Mouse (Mus musculus): ENCODE results near the gene Auts2. TPM values are rescaled to one million over a fixed set of nuclear protein-coding genes. Genes with fewer than 3 reads are reported as not detected.

Auts2 gene
- polyA plus RNA-seq, 2 experiments, result 38.3 to 50.8 TPM

DNA sequence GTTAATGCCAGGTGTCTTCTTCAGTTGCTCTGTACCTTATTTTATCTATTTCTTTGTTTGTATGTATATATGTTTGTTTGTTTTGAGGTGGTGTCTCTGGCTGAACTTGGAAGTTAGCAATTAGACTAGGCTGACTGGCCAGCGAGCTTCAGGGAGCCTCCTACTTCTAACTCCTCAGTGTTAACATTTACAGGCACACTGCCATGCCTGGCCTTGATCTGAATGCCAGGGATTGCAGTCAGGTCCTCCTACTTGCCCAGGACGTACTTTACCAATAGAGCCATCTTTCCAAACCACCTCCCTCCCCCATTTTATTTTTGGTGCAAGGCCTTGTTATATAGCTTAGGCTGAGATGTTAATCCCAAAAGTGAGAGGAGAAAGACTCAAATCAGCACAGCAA is 1122.7 kb downstream of the Auts2 start:
- DNase-seq (ENCODE audit: low spot score) (no peak), ATAC-seq (ENCODE audit: low FRiP score, low read depth) (no peak)
- H3K4me1 ChIP-seq (ENCODE audit: control insufficient read depth, insufficient read depth, low read length), result no peaks in the 10 kb centered on the region
- H3K9me3 ChIP-seq (ENCODE audit: control insufficient read depth, low read length), result 0 out of 2 replicates have a peak, but pooled peaks cover 4% of the 10 kb centered on the region
- no peak overlapping the region for H3K4me3 ChIP-seq (replicated peaks; ENCODE audit: low read length)
- H3K27me3 ChIP-seq (ENCODE audit: control insufficient read depth, insufficient read depth, low read length), result no peaks in the 10 kb centered on the region
- no peak overlapping the region for H3K9ac ChIP-seq (ENCODE audit: low read depth, low read length, severe bottlenecking)
- H3K27ac ChIP-seq (replicated peaks; ENCODE audit: low read depth, low read length), result no peak overlapping the region
- no peak for TF ChIP-seq POLR2A (IDR thresholded peaks at IDR 0.05; ENCODE audit: borderline replicate concordance, extremely low read depth, insufficient read depth, insufficient read length)
- H3K4me2 ChIP-seq (replicated peaks; ENCODE audit: low read depth, low read length, severe bottlenecking), result no peak overlapping the region
- 78% methylated on average over 2 of the region's 2 CpGs for WGBS
- no peaks in the 10 kb centered on the region for H3K36me3 ChIP-seq (ENCODE audit: control insufficient read depth, insufficient read depth, low read length)

DNA sequence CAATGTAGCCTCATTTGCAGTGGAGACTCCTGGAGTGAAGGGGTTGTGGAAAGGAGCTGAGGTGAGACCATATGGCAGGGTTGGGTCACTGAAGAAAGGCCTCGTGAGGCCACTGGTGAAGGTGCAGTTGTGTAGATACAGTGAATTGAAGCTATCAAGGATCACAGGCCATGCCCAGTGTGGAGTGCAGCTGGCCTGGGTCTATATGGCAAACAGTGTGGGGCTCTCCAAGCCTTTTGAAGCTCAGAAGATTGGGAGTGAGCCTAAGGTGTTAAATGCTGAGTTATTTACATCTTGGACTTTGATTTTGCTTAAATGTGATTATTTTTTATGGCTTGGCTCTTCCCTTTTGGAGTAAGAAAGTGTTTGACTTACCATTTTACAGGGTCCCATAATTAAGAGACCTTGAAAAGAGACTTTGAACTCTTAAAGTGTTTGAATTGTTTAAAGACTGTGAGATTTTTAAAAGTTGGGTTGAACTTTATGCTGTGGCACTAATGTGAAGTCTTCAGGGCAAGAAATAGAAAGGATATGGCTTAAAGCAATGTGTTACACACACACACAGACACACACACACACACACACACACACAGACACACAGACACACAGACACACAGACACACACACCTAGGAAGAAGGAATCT is 1127.1 kb downstream of the Auts2 start:
- H3K9me3 ChIP-seq (ENCODE audit: control insufficient read depth, low read length), result no peaks in the 10 kb centered on the region
- H3K4me2 ChIP-seq (replicated peaks; ENCODE audit: low read depth, low read length, severe bottlenecking), result no peak overlapping the region
- no peaks in the 10 kb centered on the region for H3K4me1 ChIP-seq (ENCODE audit: control insufficient read depth, insufficient read depth, low read length)
- H3K27me3 ChIP-seq (ENCODE audit: control insufficient read depth, insufficient read depth, low read length), result no peaks in the 10 kb centered on the region
- no peak overlapping the region for H3K9ac ChIP-seq (ENCODE audit: low read depth, low read length, severe bottlenecking)
- no peak overlapping the region for H3K27ac ChIP-seq (replicated peaks; ENCODE audit: low read depth, low read length)
- 53% methylated on average over 1 of the region's 1 CpGs for WGBS
- H3K4me3 ChIP-seq (replicated peaks; ENCODE audit: low read length), result no peak overlapping the region
- H3K36me3 ChIP-seq (ENCODE audit: control insufficient read depth, insufficient read depth, low read length), result no peaks in the 10 kb centered on the region
- TF ChIP-seq POLR2A (IDR thresholded peaks at IDR 0.05; ENCODE audit: borderline replicate concordance, extremely low read depth, insufficient read depth, insufficient read length), result no peak
- ATAC-seq (ENCODE audit: low FRiP score, low read depth) (no peak), DNase-seq (ENCODE audit: low spot score) (no peak)

DNA sequence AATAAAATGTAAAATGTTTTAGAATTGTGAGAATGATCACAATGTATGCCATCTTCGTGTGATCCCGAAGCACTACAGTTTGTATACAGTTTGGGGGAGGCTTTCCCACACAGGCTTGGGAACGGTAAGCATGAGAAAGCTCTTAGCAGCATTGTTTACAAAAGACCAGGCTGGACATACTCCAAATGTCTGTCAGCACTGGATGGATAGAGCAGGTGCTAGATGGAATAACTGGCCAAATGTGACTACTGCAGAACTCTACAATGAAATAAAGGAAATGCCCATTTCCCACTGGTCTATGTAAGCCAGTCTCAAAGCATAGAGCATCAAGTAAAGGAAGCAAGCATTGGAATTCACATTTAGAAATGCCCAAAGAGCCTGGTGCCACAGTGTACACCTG is 1144.9 kb downstream of the Auts2 start:
- Histone ChIP-seq H3K4me2 (replicated peaks; ENCODE audit: low read depth, low read length, severe bottlenecking) (no peak overlapping the region), H3K4me3 (replicated peaks; ENCODE audit: low read length) (no peak overlapping the region), H3K27ac (replicated peaks; ENCODE audit: low read depth, low read length) (no peak overlapping the region), H3K27me3 (ENCODE audit: control insufficient read depth, insufficient read depth, low read length) (no peaks in the 10 kb centered on the region), H3K36me3 (ENCODE audit: control insufficient read depth, insufficient read depth, low read length) (no peaks in the 10 kb centered on the region), H3K4me1 (ENCODE audit: control insufficient read depth, insufficient read depth, low read length) (no peaks in the 10 kb centered on the region), H3K9me3 (ENCODE audit: control insufficient read depth, low read length) (no peaks in the 10 kb centered on the region), H3K9ac (ENCODE audit: low read depth, low read length, severe bottlenecking) (no peak overlapping the region)
- ATAC-seq (ENCODE audit: low FRiP score, low read depth) (no peak), DNase-seq (ENCODE audit: low spot score) (no peak)
- no peak for TF ChIP-seq POLR2A (IDR thresholded peaks at IDR 0.05; ENCODE audit: borderline replicate concordance, extremely low read depth, insufficient read depth, insufficient read length)
- 78% methylated on average over 3 of the region's 3 CpGs for WGBS

DNA sequence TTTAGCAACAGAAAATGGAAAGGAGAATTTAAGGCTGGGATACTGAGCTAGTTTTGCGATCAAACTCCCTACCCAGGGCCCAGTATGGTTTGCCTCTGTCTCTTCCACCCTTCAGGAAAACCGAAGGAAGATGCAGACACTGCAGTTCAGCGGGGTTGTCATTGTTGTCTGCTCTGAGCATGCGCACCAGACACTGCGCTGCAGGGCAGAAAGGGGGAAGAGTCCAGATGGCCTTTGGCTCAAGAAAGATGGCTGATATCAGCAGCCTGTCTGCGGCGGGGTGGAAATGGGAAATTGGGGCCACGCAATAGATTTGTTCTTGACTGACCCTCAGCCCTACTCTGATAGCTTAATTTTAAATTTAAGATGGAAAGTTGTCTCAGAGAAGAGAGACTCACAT is 1147.4 kb downstream of the Auts2 start:
- Histone ChIP-seq H3K27me3 (ENCODE audit: control insufficient read depth, insufficient read depth, low read length) (no peaks in the 10 kb centered on the region), H3K27ac (replicated peaks; ENCODE audit: low read depth, low read length) (no peak overlapping the region), H3K4me1 (ENCODE audit: control insufficient read depth, insufficient read depth, low read length) (no peaks in the 10 kb centered on the region), H3K4me2 (replicated peaks; ENCODE audit: low read depth, low read length, severe bottlenecking) (no peak overlapping the region), H3K9me3 (ENCODE audit: control insufficient read depth, low read length) (no peaks in the 10 kb centered on the region), H3K36me3 (ENCODE audit: control insufficient read depth, insufficient read depth, low read length) (no peaks in the 10 kb centered on the region), H3K9ac (ENCODE audit: low read depth, low read length, severe bottlenecking) (no peak overlapping the region), H3K4me3 (replicated peaks; ENCODE audit: low read length) (no peak overlapping the region)
- no peak for TF ChIP-seq POLR2A (IDR thresholded peaks at IDR 0.05; ENCODE audit: borderline replicate concordance, extremely low read depth, insufficient read depth, insufficient read length)
- DNase-seq (ENCODE audit: low spot score) (no peak), ATAC-seq (ENCODE audit: low FRiP score, low read depth) (no peak)
- 78% methylated on average over 8 of the region's 8 CpGs for WGBS

All from limb, embryonic 14.5 days (tissue).